Mouse (Mus musculus) CH12.LX (cell line): ENCODE measurements around the gene Rpl13a.

ENCODE experiments used
- CTCF ChIP-seq, 2 experiments: IDR thresholded peaks in 1 of 2; conservative IDR thresholded peaks in 1 of 2; 2 replicates each; pipeline ENCODE4 v1.5.1; 2011 to 2012; ENCODE audit warnings: low read depth in 2 of 2, low read length in 2 of 2, improper control_type of control experiment in 1 of 2, inconsistent platforms in 1 of 2, mild to moderate bottlenecking in 1 of 2, moderate library complexity in 1 of 2
- EP300 ChIP-seq: IDR thresholded peaks from 2 replicates; pipeline ENCODE4 v1.6.1; 2011; ENCODE audit warnings: low read length, improper control_type of control experiment
- ETS1 ChIP-seq: conservative IDR thresholded peaks from 2 replicates; pipeline ENCODE4 v1.6.1; 2012; ENCODE audit warnings: low read depth, mild to moderate bottlenecking, inconsistent platforms, low read length, improper control_type of control experiment, moderate library complexity
- HCFC1 ChIP-seq: IDR thresholded peaks from 2 replicates; pipeline ENCODE4 v1.6.1; 2012; ENCODE audit warnings: low read depth, mild to moderate bottlenecking, inconsistent platforms, low read length, improper control_type of control experiment
- IRF4 ChIP-seq: IDR thresholded peaks from 2 replicates; pipeline ENCODE4 v1.6.1; 2014; ENCODE audit warnings: low read depth, mild to moderate bottlenecking, inconsistent platforms, low read length, improper control_type of control experiment
- MAX ChIP-seq: IDR thresholded peaks from 2 replicates; pipeline ENCODE4 v1.6.1; 2011; ENCODE audit warnings: low read length, improper control_type of control experiment
- NELFE ChIP-seq: IDR thresholded peaks from 2 replicates; pipeline ENCODE4 v1.6.1; 2011; ENCODE audit warnings: low read depth, low read length, improper control_type of control experiment
- POLR2A ChIP-seq: IDR thresholded peaks from 2 replicates; pipeline ENCODE4 v1.6.1; 2011; ENCODE audit warnings: low read depth, mild to moderate bottlenecking, improper control_type of control experiment, low read length
- USF1 ChIP-seq: IDR thresholded peaks from 2 replicates; pipeline ENCODE4 v1.6.1; 2014; ENCODE audit warnings: low read depth, mild to moderate bottlenecking, inconsistent platforms, low read length, improper control_type of control experiment

DNA sequence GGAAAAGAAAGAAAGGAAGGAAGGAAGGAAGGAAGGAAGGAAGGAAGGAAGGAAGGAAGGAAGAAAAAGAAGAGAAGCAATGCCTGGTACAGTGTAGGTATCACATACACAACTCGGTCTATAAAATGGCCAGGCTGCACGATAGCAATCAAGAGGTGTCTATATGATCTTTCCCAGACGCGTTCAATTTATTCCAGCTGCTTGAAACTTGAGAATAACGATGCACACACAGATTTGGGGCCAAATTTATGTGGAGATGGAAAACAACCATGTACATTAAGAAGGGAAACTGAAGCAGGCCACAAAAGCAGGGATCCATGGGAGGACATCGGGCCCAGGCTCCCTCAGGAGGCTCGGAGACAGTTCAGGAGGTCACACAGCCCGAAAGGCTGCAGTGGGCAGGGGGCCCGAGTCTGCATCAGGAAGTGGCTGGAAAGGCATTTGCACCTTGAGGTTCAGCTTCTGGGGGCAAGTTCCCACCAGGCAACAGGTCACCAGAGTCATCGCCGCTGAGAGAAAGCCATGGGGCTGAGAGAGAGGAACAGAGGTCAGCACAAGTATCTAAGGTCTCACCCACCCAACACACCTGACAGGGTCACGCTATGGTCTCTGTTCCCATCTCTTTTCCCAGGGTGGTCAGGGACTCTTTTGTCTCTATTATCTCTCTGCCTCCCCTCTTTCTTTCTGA lies 35.6 kb downstream of the Rpl13a start:
- no peak for TF ChIP-seq IRF4
- no peak for TF ChIP-seq USF1
- no peak for TF ChIP-seq CTCF (conservative IDR thresholded peaks at IDR 0.05 in 1 of 2, IDR thresholded peaks at IDR 0.05 in 1 of 2; ENCODE audit: low read depth in 2 of 2, low read length in 2 of 2)
- TF ChIP-seq MAX = no peak
- no peak for TF ChIP-seq EP300
- no peak for TF ChIP-seq POLR2A
- TF ChIP-seq ETS1 = no peak
- TF ChIP-seq NELFE = no peak
- TF ChIP-seq HCFC1 = no peak
